Mouse (Mus musculus): Measurements from ENCODE around the gene Marco. TPM values are rescaled to one million over a fixed set of nuclear protein-coding genes. Genes with fewer than 3 reads are reported as not detected.

Gene Marco
- polyA plus RNA-seq (2012; ENCODE audit: insufficient read depth, insufficient read length, missing spikeins): 13.9 and 15.3 TPM in 2 replicates

DNA sequence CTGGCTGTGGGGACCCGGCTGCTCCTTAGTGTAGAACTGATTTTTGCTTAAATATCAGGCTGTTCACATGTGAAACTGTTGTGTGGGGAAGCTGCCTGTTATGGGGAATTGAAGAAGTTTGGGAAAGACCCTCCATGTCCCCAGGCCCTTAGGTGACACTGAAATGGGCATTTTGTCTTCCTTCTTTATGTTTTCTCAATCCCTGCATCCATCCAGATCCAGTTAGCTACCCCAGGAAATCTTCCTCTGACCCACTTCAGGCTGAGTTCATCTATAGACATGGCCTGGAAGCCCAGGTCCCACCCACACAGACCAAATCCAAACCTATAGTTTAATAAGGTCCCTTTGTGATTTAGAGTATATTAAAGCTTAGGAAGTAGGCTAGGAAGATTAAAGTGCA lies at the start of gene Marco:
Gene Marco (minus strand): TSS at position 101 of the 400 bp plus-strand sequence.
- peak within 1 kb of the TSS; percentile 61 for H3K27ac ChIP-seq (ENCODE audit: insufficient read depth, low read depth, low read length)
- H3K4me3 ChIP-seq (ENCODE audit: insufficient read depth, low read length): no peak within 1 kb of the TSS
- H3K4me1 ChIP-seq (ENCODE audit: control insufficient read depth, insufficient read depth, low read length): peaks cover 55% of the 10 kb centered on the region
- no peak for TF ChIP-seq CTCF (IDR thresholded peaks at IDR 0.05; ENCODE audit: low read depth, low read length)
- TF ChIP-seq POLR2A (IDR thresholded peaks at IDR 0.05; ENCODE audit: borderline replicate concordance, low read depth, low read length): no peak

- 0 out of 2 replicates have a peak, but pooled peaks cover 3% of the 10 kb centered on the region for H3K4me1 ChIP-seq (ENCODE audit: control insufficient read depth, insufficient read depth, low read length)
- H3K4me3 ChIP-seq (ENCODE audit: insufficient read depth, low read length): no peak overlapping the region
- TF ChIP-seq POLR2A (IDR thresholded peaks at IDR 0.05; ENCODE audit: borderline replicate concordance, low read depth, low read length): no peak
- TF ChIP-seq CTCF (IDR thresholded peaks at IDR 0.05; ENCODE audit: low read depth, low read length): no peak
- H3K27ac ChIP-seq (ENCODE audit: insufficient read depth, low read depth, low read length): no peak overlapping the region
Measured at GRCm38 (mm10) chr1:120539506-120540029, 34.7 kb upstream of the Marco start.

- Histone ChIP-seq H3K27ac (ENCODE audit: insufficient read depth, low read depth, low read length) (no peak overlapping the region), H3K4me3 (ENCODE audit: insufficient read depth, low read length) (no peak overlapping the region), H3K4me1 (ENCODE audit: control insufficient read depth, insufficient read depth, low read length) (peaks cover 22% of the 10 kb centered on the region)
- TF ChIP-seq POLR2A (IDR thresholded peaks at IDR 0.05; ENCODE audit: borderline replicate concordance, low read depth, low read length) (no peak), CTCF (IDR thresholded peaks at IDR 0.05; ENCODE audit: low read depth, low read length) (no peak)
Measured at GRCm38 (mm10) chr1:120536998-120537397, 32.2 kb upstream of the Marco start.

GRCm38 (mm10) chr1:120535919-120536318 lies 31.1 kb upstream of the Marco start:
- TF ChIP-seq CTCF (IDR thresholded peaks at IDR 0.05; ENCODE audit: low read depth, low read length) (no peak), POLR2A (IDR thresholded peaks at IDR 0.05; ENCODE audit: borderline replicate concordance, low read depth, low read length) (no peak)
- Histone ChIP-seq H3K4me3 (ENCODE audit: insufficient read depth, low read length) (no peak overlapping the region), H3K4me1 (ENCODE audit: control insufficient read depth, insufficient read depth, low read length) (peaks cover 27% of the 10 kb centered on the region), H3K27ac (ENCODE audit: insufficient read depth, low read depth, low read length) (no peak overlapping the region)

GRCm38 (mm10) chr1:120532321-120532916 lies 27.6 kb upstream of the Marco start:
- H3K4me1 ChIP-seq (ENCODE audit: control insufficient read depth, insufficient read depth, low read length): peaks cover 33% of the 10 kb centered on the region
- H3K4me3 ChIP-seq (ENCODE audit: insufficient read depth, low read length): no peak overlapping the region
- TF ChIP-seq CTCF (IDR thresholded peaks at IDR 0.05; ENCODE audit: low read depth, low read length) (no peak), POLR2A (IDR thresholded peaks at IDR 0.05; ENCODE audit: borderline replicate concordance, low read depth, low read length) (no peak)
- H3K27ac ChIP-seq (ENCODE audit: insufficient read depth, low read depth, low read length): peak overlapping the region; percentile 76

GRCm38 (mm10) chr1:120531770-120532169 lies 26.9 kb upstream of the Marco start:
- Histone ChIP-seq H3K4me3 (ENCODE audit: insufficient read depth, low read length) (no peak overlapping the region), H3K4me1 (ENCODE audit: control insufficient read depth, insufficient read depth, low read length) (peaks cover 38% of the 10 kb centered on the region), H3K27ac (ENCODE audit: insufficient read depth, low read depth, low read length) (peak overlapping the region; percentile 81)
- no peak for TF ChIP-seq CTCF (IDR thresholded peaks at IDR 0.05; ENCODE audit: low read depth, low read length)
- no peak for TF ChIP-seq POLR2A (IDR thresholded peaks at IDR 0.05; ENCODE audit: borderline replicate concordance, low read depth, low read length)

DNA sequence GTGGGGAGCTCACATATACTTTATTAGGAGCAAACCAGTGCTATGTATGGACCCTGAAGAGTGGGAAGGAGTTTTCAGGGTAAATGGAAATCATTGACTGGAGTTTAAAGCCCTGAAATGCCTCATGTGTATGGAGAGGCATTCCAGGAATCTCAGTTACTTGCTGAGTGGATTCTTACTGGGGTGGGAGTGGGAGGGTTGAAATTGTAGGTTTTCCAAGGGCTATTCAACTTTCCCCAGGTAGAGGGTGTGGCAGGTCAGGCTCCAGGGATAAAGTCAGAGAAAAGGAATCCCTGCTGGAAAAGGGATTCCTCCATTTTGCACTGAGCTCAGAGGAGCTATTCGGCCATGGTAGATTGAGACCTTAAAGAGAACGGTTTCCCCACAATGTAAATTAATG lies 25.1 kb upstream of the Marco start:
- no peak for TF ChIP-seq CTCF (IDR thresholded peaks at IDR 0.05; ENCODE audit: low read depth, low read length)
- no peak for TF ChIP-seq POLR2A (IDR thresholded peaks at IDR 0.05; ENCODE audit: borderline replicate concordance, low read depth, low read length)
- H3K4me1 ChIP-seq (ENCODE audit: control insufficient read depth, insufficient read depth, low read length): peaks cover 36% of the 10 kb centered on the region
- no peak overlapping the region for H3K27ac ChIP-seq (ENCODE audit: insufficient read depth, low read depth, low read length)
- H3K4me3 ChIP-seq (ENCODE audit: insufficient read depth, low read length): no peak overlapping the region

GRCm38 (mm10) chr1:120517618-120518017 lies 12.8 kb upstream of the Marco start:
- TF ChIP-seq POLR2A (IDR thresholded peaks at IDR 0.05; ENCODE audit: borderline replicate concordance, low read depth, low read length) (no peak), CTCF (IDR thresholded peaks at IDR 0.05; ENCODE audit: low read depth, low read length) (no peak)
- H3K4me1 ChIP-seq (ENCODE audit: control insufficient read depth, insufficient read depth, low read length): peaks cover 23% of the 10 kb centered on the region
- H3K27ac ChIP-seq (ENCODE audit: insufficient read depth, low read depth, low read length): peak overlapping the region; percentile 51
- no peak overlapping the region for H3K4me3 ChIP-seq (ENCODE audit: insufficient read depth, low read length)

- H3K27ac ChIP-seq (ENCODE audit: insufficient read depth, low read depth, low read length): no peak overlapping the region
- peaks cover 34% of the 10 kb centered on the region for H3K4me1 ChIP-seq (ENCODE audit: control insufficient read depth, insufficient read depth, low read length)
- TF ChIP-seq CTCF (IDR thresholded peaks at IDR 0.05; ENCODE audit: low read depth, low read length) (no peak), POLR2A (IDR thresholded peaks at IDR 0.05; ENCODE audit: borderline replicate concordance, low read depth, low read length) (no peak)
- no peak overlapping the region for H3K4me3 ChIP-seq (ENCODE audit: insufficient read depth, low read length)
Measured at GRCm38 (mm10) chr1:120510311-120510710, 5.5 kb upstream of the Marco start.

GRCm38 (mm10) chr1:120508976-120509375 lies 4.2 kb upstream of the Marco start:
- no peak overlapping the region for H3K27ac ChIP-seq (ENCODE audit: insufficient read depth, low read depth, low read length)
- H3K4me1 ChIP-seq (ENCODE audit: control insufficient read depth, insufficient read depth, low read length): peaks cover 42% of the 10 kb centered on the region
- TF ChIP-seq CTCF (IDR thresholded peaks at IDR 0.05; ENCODE audit: low read depth, low read length) (no peak), POLR2A (IDR thresholded peaks at IDR 0.05; ENCODE audit: borderline replicate concordance, low read depth, low read length) (no peak)
- H3K4me3 ChIP-seq (ENCODE audit: insufficient read depth, low read length): no peak overlapping the region
